Mouse (Mus musculus) forelimb bud, embryonic 11.5 days (tissue): ENCODE data around the gene Atxn1.

Experiments
- DNase-seq: peaks from one replicate; pipeline ENCODE4 v3.0.0-alpha.2; 2012; ENCODE audit warnings: low read depth, low spot score

Gene Atxn1

DNA sequence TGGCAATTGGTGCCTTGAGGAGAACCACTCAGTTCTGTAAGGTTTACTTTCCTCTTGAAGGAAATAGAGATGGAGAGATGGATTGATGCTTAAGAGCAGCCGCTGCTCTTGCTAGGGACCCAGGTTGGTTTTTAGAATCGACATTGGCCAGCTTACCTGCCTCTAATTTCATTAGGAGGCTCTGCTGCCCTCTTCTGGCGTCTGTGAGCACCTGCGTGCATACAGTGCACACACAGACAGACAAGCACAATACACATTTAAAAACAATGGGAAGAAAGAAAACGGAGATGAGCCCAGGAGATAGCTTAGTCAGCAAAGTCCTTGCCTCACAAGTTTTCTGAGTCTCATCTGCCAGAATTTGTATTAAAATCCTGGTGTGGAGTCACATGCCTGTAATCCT lies 381.7 kb downstream of the Atxn1 start:
- no peak for DNase-seq

DNA sequence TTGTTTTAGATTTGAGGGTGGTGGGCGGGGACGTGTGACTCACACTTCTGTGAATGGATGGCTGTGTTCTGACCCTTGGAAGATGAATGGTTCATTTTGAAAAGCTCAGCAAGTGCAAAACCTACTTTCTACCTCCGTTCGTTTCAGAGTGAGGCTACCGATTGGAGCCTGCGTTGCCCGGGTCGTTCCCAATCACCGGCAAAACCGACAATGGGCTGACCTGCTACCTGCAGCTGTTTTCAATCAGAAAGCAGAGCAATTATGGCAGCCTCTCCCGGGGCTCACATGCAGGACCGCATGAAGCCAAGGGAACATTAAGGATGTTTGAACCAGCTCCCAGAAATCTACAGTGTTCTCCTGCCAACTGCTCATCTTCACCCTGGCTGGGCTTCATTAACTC lies 382.5 kb downstream of the Atxn1 start:
- peak; percentile 69 for DNase-seq

DNA sequence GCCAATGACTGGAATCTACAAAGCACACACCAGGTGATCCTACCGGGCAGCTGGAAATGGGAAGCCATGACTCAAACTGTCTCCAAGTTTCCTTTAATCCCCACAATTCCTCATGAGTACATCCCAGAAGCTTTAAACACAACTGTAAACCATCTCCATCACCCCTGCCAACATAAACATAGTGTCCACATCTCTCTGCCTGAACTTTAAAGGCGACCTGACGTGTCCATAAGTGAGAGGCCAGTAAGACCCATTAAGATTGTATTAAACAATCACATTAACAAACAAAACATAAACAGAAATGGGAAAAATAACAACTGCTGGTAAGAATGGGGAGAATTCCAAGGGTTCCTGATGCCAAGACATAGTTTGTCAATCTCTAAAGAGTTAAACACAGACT lies 385.1 kb downstream of the Atxn1 start:
- DNase-seq, result no peak

DNA sequence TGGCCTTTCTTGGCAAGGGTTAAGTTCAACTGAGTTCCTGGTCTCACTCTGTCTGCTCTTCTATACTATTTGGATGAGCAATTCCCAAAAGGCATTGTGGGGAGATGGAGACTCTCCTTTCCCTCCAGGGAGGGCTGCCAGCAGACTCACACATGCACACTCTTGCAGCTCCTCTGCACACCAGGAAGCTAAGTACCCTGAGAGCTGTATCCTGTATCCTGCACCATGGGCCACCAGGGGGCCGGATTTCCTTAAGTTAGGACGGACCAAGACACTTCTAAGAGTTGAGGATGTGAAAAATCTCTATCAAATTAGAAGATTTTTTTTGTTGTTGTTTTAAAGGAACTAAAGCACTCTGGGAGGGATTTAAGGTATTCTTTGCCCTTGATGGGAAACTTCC lies 387.0 kb downstream of the Atxn1 start:
- DNase-seq, result no peak

DNA sequence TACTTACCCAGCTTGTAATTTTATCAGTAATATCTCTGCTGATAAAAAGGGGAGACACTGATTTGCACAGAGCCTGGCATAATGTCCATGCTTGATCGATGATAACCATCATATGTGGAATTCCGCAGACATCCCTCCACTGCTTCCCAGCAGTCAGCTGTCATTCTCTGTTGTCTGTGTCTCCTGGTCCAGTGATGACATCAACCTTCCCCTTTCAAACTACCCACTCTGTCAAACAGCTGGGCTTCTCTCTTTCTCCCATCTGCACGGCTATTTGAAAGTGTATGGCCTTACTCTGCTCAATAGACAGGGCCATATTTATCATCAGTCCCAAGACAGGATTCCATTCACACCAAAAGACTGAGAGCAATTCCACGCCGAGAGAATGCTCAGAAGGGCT lies 387.4 kb downstream of the Atxn1 start:
- DNase-seq, result no peak

DNA sequence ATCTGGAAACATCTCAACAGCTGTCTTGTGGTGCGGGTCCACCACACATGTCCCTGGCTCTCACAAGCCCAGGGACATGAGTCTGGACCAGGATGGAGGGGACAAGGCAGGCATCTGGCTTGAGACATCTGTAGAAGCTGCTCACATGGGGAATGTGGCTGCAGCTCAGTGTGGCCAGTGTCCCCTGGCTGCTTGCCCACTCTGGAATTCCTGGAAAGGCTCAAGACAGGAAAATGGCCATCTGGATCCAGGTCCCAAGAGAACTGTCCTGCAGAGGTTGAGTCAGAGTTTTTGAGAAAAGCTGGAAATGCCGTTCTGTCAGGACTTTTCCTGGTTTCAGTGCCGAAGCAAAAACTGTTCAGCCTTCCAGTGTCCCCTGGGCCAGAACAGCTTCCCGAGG lies 388.6 kb downstream of the Atxn1 start:
- DNase-seq, result peak; percentile 24

DNA sequence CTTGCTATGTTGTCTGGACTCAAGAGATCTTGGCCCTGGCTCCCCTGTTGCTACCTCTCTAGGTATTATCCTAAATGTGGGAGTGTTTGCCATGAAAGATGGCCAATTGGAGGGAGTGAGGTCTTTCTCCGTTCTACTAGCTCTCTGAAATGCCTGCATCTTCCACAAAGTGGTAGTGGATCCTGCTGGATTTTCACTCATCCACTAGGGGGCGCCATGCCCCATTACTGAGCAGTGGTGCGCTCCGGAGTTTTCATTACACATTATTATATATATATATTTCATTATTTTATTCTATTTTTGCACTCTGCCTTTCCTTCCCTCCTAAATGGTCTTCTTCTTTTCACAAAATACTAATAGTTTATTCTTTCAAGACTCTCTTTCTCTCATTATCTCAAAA lies 392.0 kb downstream of the Atxn1 start:
- peak; percentile 51 for DNase-seq

DNA sequence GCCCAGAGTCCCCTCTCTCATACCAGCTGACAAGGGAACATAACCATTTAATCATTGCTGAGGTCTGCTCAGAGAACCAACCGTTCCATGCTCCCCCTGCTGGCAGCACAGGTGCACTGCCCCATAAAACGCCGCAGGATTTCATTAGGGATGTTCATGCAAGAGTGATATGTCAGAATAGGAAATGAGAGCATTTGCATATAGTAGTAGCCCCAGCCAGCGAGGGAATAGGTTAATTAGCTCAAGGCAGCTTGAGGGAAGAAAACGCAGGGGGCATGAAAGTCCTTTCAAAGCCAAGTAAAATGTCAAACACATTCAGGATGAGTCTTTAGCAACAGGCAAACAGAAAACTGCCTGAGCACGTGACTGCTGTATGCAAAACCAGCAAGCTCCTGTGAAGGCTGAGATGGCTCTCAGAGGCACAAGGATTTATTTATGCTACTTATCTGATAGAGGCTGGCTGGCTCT lies 393.0 kb downstream of the Atxn1 start:
- DNase-seq, result peak; percentile 81

DNA sequence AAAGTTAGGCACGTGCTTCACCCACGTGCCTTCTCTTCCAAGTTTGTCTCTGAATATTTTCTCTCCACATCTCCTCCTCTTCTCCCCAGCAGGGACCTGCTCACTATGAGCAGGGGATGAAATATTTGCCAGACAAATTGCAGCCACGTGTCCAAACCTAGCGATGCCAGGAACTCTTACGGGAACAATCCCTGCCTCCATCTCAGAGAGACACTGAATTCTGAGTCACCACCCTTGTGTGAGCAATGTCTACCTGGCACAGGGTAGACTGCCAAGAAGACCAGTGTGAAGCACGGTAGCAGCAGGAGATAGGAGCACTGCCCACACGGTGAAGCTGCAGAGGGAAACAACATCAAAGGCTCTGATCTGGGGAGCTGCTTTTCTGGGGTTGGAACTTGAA lies 394.9 kb downstream of the Atxn1 start:
- no peak for DNase-seq

DNA sequence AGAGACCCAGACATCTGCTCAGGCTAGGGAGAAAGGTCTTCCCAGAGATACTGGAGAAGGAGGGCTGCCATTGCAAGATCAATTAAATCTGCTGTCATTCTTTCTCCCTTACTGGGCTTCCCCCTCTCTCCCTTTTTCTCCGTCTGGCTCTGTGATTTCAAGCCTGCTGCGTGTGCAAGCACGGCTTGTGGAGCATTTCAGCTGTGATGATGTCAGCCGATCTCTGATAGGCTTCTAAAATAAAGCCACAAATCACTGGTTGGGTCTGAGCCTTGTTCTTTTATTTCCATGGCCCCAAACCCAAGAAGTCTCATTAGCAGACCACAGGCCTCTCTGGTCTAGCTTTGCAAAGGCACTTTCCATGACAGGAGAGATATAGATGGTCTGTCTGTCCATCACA lies 399.9 kb downstream of the Atxn1 start:
- DNase-seq, result no peak

DNA sequence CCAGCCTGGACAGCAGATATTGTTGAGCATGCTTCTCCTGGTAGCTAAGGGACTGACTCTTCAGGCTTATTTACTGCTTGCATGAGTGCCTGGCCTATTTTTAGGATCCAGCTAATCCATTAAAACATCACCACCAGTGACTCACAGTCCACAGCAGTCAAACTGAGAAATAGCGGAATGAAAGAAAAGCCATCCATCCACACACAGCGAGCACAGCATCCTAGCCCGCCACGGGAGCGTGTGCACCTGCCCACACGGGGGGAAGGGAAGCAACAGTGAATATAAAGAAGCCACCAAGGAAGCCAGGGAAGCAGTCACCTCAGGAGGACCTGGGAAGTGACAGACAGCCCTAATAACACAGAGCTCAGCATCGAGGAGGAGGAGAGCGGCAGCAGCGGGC lies 402.8 kb downstream of the Atxn1 start:
- no peak for DNase-seq

DNA sequence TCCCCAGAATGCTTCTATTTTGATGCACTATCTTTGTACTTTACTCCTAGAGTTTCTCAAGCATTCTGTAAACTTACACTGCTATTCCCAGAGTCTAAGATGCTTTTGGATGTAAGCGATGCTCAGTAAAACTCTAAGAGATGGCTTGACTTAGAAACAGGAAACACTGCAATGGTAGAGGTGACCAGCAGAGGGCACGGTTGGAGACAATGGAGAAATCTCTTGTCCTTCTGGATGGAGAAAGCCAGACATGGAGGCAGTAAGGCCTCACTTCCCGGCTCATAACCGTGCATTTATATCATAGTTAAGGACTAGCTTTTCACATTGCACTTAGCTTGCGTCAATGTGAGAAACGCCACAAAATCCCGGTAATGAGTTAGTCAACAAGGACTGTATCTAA lies 404.3 kb downstream of the Atxn1 start:
- no peak for DNase-seq

DNA sequence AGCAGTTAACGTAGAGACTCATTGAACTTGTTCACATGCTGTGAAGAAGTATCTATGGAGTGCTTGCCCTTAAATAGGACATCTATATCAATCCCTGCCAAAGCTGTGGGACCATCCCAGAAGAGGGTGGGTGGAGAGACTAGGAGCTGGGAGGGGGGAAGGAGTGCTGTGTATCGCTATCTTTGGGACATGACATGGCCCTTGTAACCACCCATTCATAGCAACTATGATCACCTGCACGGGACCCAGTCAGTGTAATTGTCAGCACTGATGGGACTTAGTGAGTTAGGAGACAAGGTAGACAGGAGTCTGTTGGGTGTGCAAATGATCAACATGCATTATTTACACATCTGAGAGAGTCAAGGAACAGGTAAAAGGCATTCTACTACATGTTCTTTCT lies 405.6 kb downstream of the Atxn1 start:
- DNase-seq, result no peak

DNA sequence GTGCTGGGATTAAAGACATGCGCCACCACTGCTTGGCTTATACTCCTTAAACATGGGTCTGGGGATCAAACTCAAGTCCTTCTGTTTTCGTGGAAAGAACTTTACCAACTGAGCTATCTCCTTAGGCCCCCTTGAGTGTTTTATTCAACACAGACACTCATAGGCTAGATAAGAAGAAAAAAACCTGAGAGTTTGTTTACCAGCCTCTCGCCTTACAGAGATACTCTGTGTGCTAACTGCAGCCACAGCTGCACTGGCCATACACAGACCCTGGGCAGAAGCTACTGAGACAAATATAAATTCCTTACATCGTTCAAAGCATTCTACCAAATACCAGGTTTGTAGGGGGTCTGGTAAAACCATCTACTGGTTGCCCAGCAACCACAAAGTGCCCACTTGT lies 406.4 kb downstream of the Atxn1 start:
- DNase-seq, result no peak

DNA sequence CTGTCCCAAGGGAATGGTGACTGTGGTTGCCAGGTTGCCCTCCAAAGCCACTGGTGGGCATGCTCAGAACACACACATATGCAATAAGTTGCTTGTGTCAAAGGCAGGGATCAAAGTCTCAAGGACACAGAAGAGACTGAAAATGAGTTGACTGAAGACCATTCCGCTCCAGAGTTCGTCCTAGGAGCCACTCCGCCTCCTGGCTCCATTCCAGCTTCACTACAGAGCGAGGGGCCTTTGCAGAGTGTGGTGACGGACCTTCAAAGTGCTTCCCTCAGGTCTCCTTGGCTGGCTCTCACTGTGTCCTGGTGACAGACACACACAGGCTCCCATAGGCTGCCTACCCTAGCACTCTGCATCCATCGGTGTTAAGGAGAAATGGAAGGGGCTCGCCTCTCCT lies 411.1 kb downstream of the Atxn1 start:
- DNase-seq, result no peak

DNA sequence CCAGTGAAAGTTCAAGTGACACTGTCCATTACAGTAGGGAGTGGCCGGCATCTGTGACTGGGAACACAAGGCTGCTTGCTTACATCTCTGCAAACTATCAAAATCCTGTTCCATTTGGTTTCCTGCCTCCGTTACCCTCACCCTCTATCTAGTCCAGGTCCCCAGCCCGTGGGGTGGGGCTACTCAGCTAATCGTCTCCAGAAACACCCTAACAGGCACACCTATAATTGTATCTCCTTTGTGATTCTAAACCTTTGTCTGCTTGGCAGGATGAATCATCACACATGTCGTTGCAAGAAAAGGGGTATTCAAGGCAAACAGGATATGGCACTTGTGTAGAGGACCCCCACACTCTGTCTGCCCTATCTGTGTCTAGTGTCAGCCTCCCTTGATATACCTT lies 417.3 kb downstream of the Atxn1 start:
- no peak for DNase-seq

DNA sequence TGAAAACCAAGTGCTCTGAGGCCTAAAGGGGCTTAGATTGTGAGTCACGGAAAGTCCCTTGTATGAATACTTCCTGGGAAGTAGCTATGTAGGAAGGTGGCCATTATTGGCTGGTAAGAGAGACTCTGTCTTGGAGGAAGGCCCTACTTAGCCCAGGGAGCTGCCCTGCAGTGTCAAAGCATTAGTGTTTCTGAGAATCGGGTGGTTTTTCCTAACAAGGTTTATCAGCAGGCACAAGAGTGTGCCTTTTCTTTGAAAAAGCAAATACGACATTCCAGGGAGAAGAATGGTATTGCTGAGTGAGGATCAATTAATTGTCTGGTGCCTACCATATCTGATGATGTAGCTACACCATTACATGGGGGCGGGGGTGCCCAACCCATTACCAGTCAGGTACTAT lies 417.9 kb downstream of the Atxn1 start:
- DNase-seq, result no peak

DNA sequence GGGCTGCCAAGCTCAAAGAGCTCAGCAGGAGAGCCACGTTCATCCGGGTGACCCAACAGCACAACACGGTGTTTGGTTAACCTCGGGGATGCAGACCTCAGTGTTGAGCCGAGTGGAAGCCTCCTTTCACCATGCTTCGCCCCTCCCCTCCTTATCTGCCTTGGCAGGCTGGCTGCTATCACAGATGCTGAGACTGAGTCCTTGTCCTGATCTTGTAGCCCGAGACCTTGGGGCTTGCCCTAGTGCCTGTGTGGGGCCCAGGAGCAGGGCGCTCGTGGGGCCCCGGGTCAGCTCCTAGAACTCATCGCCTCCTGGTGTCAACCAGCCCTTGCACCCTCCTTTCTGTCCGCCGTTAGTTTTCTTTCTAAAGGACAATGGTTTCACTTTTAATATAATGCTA lies 418.8 kb downstream of the Atxn1 start:
- DNase-seq, result no peak

DNA sequence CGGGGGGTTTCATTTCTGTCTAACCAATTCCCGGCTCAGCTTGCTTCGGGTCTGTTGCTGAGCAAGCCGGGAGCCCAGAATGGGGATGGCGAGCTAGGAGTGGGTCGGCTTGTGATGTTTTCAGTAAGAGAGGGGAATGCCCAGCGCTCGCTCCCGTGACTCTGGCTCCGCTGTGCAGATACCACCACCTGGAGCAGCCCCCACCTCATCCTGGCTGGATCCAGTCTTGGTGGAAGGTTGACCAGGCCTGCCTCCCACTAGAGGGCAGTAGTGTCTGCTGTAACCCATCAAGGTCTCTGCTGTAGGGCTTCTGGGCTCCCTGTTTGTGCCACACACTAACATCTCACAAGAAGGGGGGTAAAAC lies 425.6 kb downstream of the Atxn1 start:
- DNase-seq, result peak; percentile 78

DNA sequence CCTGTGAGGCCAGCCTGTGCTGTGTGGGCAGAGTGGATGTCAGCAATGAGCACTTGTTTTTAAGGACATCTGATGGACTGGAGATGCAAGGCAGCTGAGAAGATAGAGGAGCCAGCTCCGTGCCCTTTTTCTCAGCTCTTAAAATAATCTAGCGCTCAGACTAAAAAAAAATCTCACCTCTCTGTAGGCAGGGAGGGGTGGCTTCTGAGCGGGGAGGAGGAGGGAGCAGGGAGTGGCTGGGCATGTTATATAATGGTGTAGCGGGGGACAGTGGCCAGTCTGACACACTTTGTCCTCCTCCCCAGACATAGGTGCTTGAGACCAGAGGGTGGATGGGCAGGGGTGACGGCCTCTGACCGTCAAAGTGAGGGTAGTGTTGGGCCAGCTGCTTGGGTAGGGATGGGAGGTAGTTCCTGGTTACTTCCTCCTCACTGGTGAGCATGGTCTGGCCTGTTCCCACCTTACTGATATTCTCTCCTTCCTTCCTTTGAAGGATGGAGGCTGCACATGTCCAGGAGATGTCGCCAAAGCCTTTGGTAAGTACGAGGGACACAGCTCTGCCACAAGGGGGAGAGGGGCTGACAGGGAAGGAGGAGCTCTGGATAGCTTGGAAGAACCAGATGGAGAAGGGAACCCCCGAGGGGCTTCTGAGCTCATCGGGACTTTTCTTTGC lies 426.1 kb downstream of the Atxn1 start:
- peak; percentile 41 for DNase-seq

DNA sequence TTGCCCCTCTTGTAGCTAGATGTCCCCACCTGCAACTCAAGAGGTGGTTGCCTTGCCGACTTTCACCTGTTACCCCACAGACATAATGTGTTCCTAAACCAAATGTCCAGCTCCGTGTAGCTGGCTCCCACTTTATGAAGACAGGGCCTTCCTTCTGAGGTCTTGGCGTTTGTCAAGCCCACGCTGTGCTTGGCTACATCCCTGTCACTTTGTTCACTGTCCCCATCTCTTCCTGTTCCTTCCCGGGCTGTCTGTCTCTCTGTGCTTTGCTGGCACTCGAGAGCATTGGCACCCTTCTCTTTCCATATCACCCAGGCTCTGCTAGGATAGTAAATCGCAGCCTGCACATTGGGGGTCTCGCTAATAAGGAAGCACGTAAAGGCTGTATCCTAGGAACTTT lies 426.7 kb downstream of the Atxn1 start:
- DNase-seq, result no peak

DNA sequence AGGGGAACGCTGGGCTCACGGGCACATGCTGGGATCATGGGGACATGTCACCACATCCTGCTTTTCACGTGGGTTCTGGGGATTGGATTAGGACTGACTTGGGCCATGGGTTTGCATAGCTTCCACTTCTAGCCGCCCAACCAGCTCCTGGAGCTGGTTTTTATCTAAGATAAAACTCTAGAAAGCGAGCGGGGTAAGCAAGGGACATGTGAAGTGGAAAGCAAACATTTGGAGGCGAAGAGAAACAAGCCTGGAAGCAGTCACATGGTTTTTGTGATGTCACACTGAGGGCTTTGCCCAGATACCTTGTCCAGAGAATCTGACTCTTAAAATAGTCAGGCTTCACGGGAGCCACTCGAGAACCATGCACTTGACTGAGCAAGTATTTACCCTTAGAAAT lies 427.7 kb downstream of the Atxn1 start:
- DNase-seq, result no peak

DNA sequence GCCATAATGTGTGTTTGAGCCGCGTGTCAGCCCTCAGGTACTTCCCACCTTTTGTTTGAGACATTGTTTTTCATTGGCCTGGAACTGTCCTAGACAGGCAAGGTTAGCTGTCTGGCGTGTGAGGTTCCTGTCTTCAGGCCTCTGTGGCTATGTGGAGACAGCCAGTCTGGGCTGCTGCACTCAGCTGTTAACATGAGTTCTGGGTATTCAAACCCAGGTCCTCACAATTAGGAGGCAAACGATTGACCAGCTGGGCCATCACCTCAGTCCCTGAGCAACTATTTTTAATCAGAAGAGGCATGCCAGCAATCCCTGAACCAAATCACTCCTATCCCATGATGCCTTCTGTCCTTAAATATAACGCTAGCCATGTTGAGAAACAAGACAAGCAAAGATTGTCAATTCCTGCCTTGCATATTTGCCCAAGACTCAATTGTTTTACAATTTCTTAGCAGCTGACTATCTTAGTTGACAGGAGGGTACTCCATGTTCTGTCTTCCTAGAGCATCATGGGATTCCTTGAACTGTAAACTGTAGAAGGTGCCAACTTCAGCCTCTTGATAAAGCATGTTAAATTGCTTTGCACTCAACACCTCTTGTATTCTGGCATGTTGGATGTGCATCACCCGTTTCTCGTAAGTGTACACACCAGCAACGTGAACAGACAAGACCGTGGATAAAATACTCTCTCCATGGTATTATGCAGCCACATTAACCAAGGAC lies 428.9 kb downstream of the Atxn1 start:
- no peak for DNase-seq

DNA sequence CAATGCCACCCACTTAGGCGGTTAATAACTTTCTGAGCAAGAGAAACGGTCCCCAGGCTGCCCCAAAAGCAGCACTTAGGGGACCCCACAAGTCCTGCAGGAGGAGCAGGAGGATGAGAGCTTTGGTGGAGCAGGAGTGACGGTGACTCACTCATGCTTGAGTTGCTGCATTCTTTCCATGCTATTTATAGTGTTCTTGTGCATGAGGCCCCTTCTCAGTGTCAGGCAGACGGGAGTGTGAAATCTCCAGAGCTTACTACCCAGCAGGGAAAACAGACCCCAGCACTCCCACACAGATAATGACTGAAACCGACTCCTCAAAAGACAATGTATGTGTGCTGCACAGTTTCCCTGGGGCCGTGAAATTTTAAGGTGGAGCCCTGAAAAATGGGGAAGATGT lies 434.1 kb downstream of the Atxn1 start:
- no peak for DNase-seq
